Mouse (Mus musculus) granulocyte monocyte progenitor cell, adult 5-6 weeks (primary cell): ENCODE data around the gene Cryab. TPM values are rescaled to one million over a fixed set of nuclear protein-coding genes. Genes with fewer than 3 reads are reported as not detected.

Experiments
- ATAC-seq: replicated peaks from 2 replicates; pipeline ENCODE4 v1.8.0; 2016; ENCODE audit warnings: mild to moderate bottlenecking, moderate TSS enrichment, inconsistent platforms; ENCODE audit not compliant: poor library complexity, severe bottlenecking
- total RNA-seq, 2 experiments: library from RNA; stranded (forward) in 1 of 2; stranded (reverse) in 1 of 2; fragments of 200-712, 200-1000 nt in 1 of 2; fragments of >200 nt in 1 of 2; fragmentation: Nextera tagmentation in 1 of 2; gene quantifications; 2 replicates each; pipeline ENCODE4 v1.2.3; 2014 to 2017

Cryab gene
- 1.6 TPM in 1 of 2 replicates, not detected in the other for total RNA-seq (2014; fragmentation: Nextera tagmentation)
- total RNA-seq (2017) = 2.5 TPM in 1 of 2 replicates, not detected in the other

- no peak for ATAC-seq
Measured at GRCm38 (mm10) chr9:50751323-50751722, at the start of gene Cryab. TSS of gene Cryab (plus strand) at chr9:50751325.

GRCm38 (mm10) chr9:50704907-50705306 lies 46.2 kb upstream of the Cryab start:
- no peak for ATAC-seq

GRCm38 (mm10) chr9:50709108-50709507 lies 42.0 kb upstream of the Cryab start:
- no peak for ATAC-seq

GRCm38 (mm10) chr9:50711337-50711736 lies 39.8 kb upstream of the Cryab start:
- peak; percentile 97 for ATAC-seq

- ATAC-seq = no peak
Measured at GRCm38 (mm10) chr9:50714188-50714587, 36.9 kb upstream of the Cryab start.

- no peak for ATAC-seq
Measured at GRCm38 (mm10) chr9:50718878-50719277, 32.2 kb upstream of the Cryab start.

GRCm38 (mm10) chr9:50721061-50721460 lies 30.1 kb upstream of the Cryab start:
- no peak for ATAC-seq

GRCm38 (mm10) chr9:50722451-50722911 lies 28.6 kb upstream of the Cryab start:
- ATAC-seq = no peak

- ATAC-seq = no peak
Measured at GRCm38 (mm10) chr9:50723406-50723805, 27.7 kb upstream of the Cryab start.

GRCm38 (mm10) chr9:50724147-50724546 lies 27.0 kb upstream of the Cryab start:
- ATAC-seq = no peak

- no peak for ATAC-seq
Measured at GRCm38 (mm10) chr9:50724661-50725330, 26.3 kb upstream of the Cryab start.

- no peak for ATAC-seq
Measured at GRCm38 (mm10) chr9:50725921-50726590, 25.1 kb upstream of the Cryab start.

- no peak; the same call in 1 of the 2 replicates for ATAC-seq
Measured at GRCm38 (mm10) chr9:50727171-50727924, 23.8 kb upstream of the Cryab start.

- ATAC-seq = peak; percentile 74
Measured at GRCm38 (mm10) chr9:50727925-50728651, 23.0 kb upstream of the Cryab start.

GRCm38 (mm10) chr9:50729600-50729999 lies 21.5 kb upstream of the Cryab start:
- no peak; the same call in 1 of the 2 replicates for ATAC-seq

- no peak for ATAC-seq
Measured at GRCm38 (mm10) chr9:50732560-50732959, 18.6 kb upstream of the Cryab start.

GRCm38 (mm10) chr9:50734989-50735388 lies 16.1 kb upstream of the Cryab start:
- 0 out of 2 replicates have a peak, but pooled peaks have one; percentile 31 for ATAC-seq

GRCm38 (mm10) chr9:50738914-50739870 lies 11.9 kb upstream of the Cryab start, which contains the start of gene Dixdc1:
TSS of gene Dixdc1 (minus strand) at chr9:50739517.
- ATAC-seq = peak; percentile 99
